Comparison of ENCODE assay signal across 8 mouse cellular contexts in genomic region chr16:13818560-13819393, GRCm38 (mm10). TPM values are rescaled to one million over a fixed set of nuclear protein-coding genes. Genes with fewer than 3 reads are reported as not detected.
DNase-seq lines count a peak whose midpoint lies in the region; ATAC-seq and TF ChIP-seq lines count a peak whose summit lies in the region.

Gene Ntan1, plus strand, starts transcription at chr16:13818845.

- no peaks in the 10 kb centered on the region for H3K9me3 ChIP-seq in kidney, embryonic 14.5 days (ENCODE audit: control insufficient read depth, low read length)
- H3K9me3 ChIP-seq in limb, embryonic 15.5 days: no peaks in the 10 kb centered on the region

- no peak for TF ChIP-seq POLR2A in bone marrow macrophage, adult 2 months (IDR thresholded peaks at IDR 0.05; ENCODE audit: borderline replicate concordance, low read depth, low read length)
- TF ChIP-seq POLR2A in embryonic fibroblast, embryonic 13.5 days (IDR thresholded peaks at IDR 0.05; ENCODE audit: low read depth, low read length): peak; percentile 91; the same call in 1 of the 2 replicates

- peaks cover 18% of the 10 kb centered on the region; the same call in 1 of the 2 replicates for H3K36me3 ChIP-seq in kidney, embryonic 14.5 days (ENCODE audit: control insufficient read depth, insufficient read depth, low read length)
- H3K36me3 ChIP-seq in limb, embryonic 15.5 days: peaks cover 28% of the 10 kb centered on the region

- peak within 1 kb of the TSS; percentile 76 for H3K9ac ChIP-seq in kidney, embryonic 14.5 days (ENCODE audit: low read depth, low read length)
- peak within 1 kb of the TSS; percentile 81 for H3K9ac ChIP-seq in limb, embryonic 15.5 days

- H3K4me2 ChIP-seq in kidney, embryonic 14.5 days (replicated peaks; ENCODE audit: low read depth, low read length): peak within 1 kb of the TSS; percentile 66
- H3K4me2 ChIP-seq in limb, embryonic 15.5 days: peak within 1 kb of the TSS; percentile 49

- H3K4me3 ChIP-seq in bone marrow macrophage, adult 2 months (ENCODE audit: insufficient read depth, low read length): peak within 1 kb of the TSS; percentile 94
- H3K4me3 ChIP-seq in embryonic fibroblast, embryonic 13.5 days (ENCODE audit: insufficient read depth, low read length): peak within 1 kb of the TSS; percentile 90
- peak within 1 kb of the TSS; percentile 74 for H3K4me3 ChIP-seq in kidney, embryonic 14.5 days (ENCODE audit: low read length)
- peak within 1 kb of the TSS; percentile 72 for H3K4me3 ChIP-seq in limb, embryonic 15.5 days

- H3K27me3 ChIP-seq in kidney, embryonic 14.5 days (ENCODE audit: control insufficient read depth, insufficient read depth, low read length): no peaks in the 10 kb centered on the region
- no peaks in the 10 kb centered on the region for H3K27me3 ChIP-seq in limb, embryonic 15.5 days

- ATAC-seq in kidney, embryonic 14.5 days (ENCODE audit: low FRiP score, low TSS enrichment): peak; percentile 96
- peak; percentile 94 for ATAC-seq in limb, embryonic 15.5 days (ENCODE audit: insufficient number of reproducible peaks, low FRiP score, low TSS enrichment, low read depth)

- no peak for TF ChIP-seq CTCF in bone marrow macrophage, adult 2 months (IDR thresholded peaks at IDR 0.05; ENCODE audit: low read depth, low read length)
- no peak for TF ChIP-seq CTCF in embryonic fibroblast, embryonic 13.5 days (IDR thresholded peaks at IDR 0.05; ENCODE audit: borderline replicate concordance, insufficient read depth, low read length)

- H3K27ac ChIP-seq in bone marrow macrophage, adult 2 months (ENCODE audit: insufficient read depth, low read depth, low read length): peak within 1 kb of the TSS; percentile 75
- peak within 1 kb of the TSS; percentile 54 for H3K27ac ChIP-seq in embryonic fibroblast, embryonic 13.5 days (ENCODE audit: insufficient read depth, low read length)
- peak within 1 kb of the TSS; percentile 87 for H3K27ac ChIP-seq in kidney, embryonic 14.5 days (ENCODE audit: low read depth, low read length)
- peak within 1 kb of the TSS; percentile 98 for H3K27ac ChIP-seq in limb, embryonic 15.5 days

- peaks cover 19% of the 10 kb centered on the region for H3K4me1 ChIP-seq in bone marrow macrophage, adult 2 months (ENCODE audit: control insufficient read depth, insufficient read depth, low read length)
- H3K4me1 ChIP-seq in embryonic fibroblast, embryonic 13.5 days (ENCODE audit: control insufficient read depth, insufficient read depth, low read length): peaks cover 5% of the 10 kb centered on the region; the same call in 1 of the 2 replicates
- peaks cover 4% of the 10 kb centered on the region; the same call in 1 of the 2 replicates for H3K4me1 ChIP-seq in kidney, embryonic 14.5 days (ENCODE audit: control insufficient read depth, insufficient read depth, low read length)
- H3K4me1 ChIP-seq in limb, embryonic 15.5 days: peaks cover 27% of the 10 kb centered on the region

- peak; percentile 97 for DNase-seq in A20 (ENCODE audit: low read depth, low spot score)
- peak; percentile 96 for DNase-seq in heart, adult 9 months (ENCODE audit: low spot score in 2 of 2)
- DNase-seq in monocyte, adult 2 months (ENCODE audit: low read depth in 1 of 2, low spot score in 2 of 2): peak; percentile 87 to 92
- DNase-seq in spleen, postnatal 36 days (ENCODE audit: low spot score in 2 of 2): peak; percentile 95 to 96

- under 1% methylated on average over 53 of the region's 58 CpGs for WGBS in kidney, embryonic 14.5 days
- WGBS in limb, embryonic 15.5 days: under 1% methylated on average over 58 of the region's 58 CpGs

RNA-seq across cellular contexts. Expression of gene Ntan1, which starts in this region (rescaled TPM):
- 81.3 and 90.9 TPM in 2 replicates for polyA plus RNA-seq in bone marrow macrophage, adult 2 months (2012; ENCODE audit: insufficient read depth, insufficient read length, missing spikeins)
- polyA plus RNA-seq in embryonic fibroblast, embryonic 13.5 days (2011; ENCODE audit: insufficient read length, low read depth, missing spikeins): 73.3 and 82.0 TPM in 2 replicates
- polyA plus RNA-seq in kidney, embryonic 14.5 days (2014; fragmentation: Nextera tagmentation; extraction: Ambion mirVana): 149 and 162 TPM in 2 replicates
- polyA plus RNA-seq in limb, embryonic 15.5 days (2015; fragmentation: Nextera tagmentation; extraction: Ambion mirVana): 189 and 192 TPM in 2 replicates

Comparison
In these comparisons a context has a peak if more than half of its experiments do, and no peak if none do; other contexts are left out.
1. Peak in every context shown above with its lines: DNase-seq, ATAC-seq, H3K4me3 ChIP-seq and H3K27ac ChIP-seq.